Mouse (Mus musculus) forebrain, embryonic 12.5 days (tissue): ENCODE data around the gene 4930444G20Rik. TPM values are rescaled to one million over a fixed set of nuclear protein-coding genes. Genes with fewer than 3 reads are reported as not detected.
"Not testable (repeated sequence)": the region's sequence is repeated elsewhere in the genome, so short reads cannot be mapped to it uniquely, and the experiment has no call there.

ENCODE experiments used
- ATAC-seq: fragments of 200-750 bp; cut with Nextera tagmentation; 2 replicates; pipeline ENCODE4 v1.8.0; 2017; ENCODE audit warnings: moderate TSS enrichment; ENCODE audit not compliant: low FRiP score
- H3K27ac ChIP-seq: fragments of 300-500 bp; sonication (generic); 2 replicates; pipeline ENCODE4 v1.5.1; 2016; ENCODE audit warnings: mild to moderate bottlenecking
- H3K27me3 ChIP-seq: fragments of 300-500 bp; sonication (generic); 2 replicates; pipeline ENCODE4 v1.6.1; 2016; ENCODE audit warnings: mild to moderate bottlenecking
- H3K36me3 ChIP-seq: fragments of 300-500 bp; sonication (generic); replicated peaks from 2 replicates; pipeline ENCODE4 v1.6.1; 2016; ENCODE audit warnings: mild to moderate bottlenecking
- H3K4me1 ChIP-seq: fragments of 300-500 bp; sonication (generic); 2 replicates; pipeline ENCODE4 v1.6.1; 2016
- H3K4me2 ChIP-seq: fragments of 300-500 bp; sonication (generic); 2 replicates; pipeline ENCODE4 v1.6.1; 2016; ENCODE audit warnings: mild to moderate bottlenecking, moderate library complexity
- H3K4me3 ChIP-seq: fragments of 300-500 bp; sonication (generic); replicated peaks from 2 replicates; pipeline ENCODE4 v1.5.1; 2016; ENCODE audit warnings: mild to moderate bottlenecking
- H3K9ac ChIP-seq: fragments of 300-500 bp; sonication (generic); 2 replicates; pipeline ENCODE4 v1.6.1; 2016; ENCODE audit warnings: mild to moderate bottlenecking
- H3K9me3 ChIP-seq: fragments of 300-500 bp; sonication (generic); 2 replicates; pipeline ENCODE4 v1.6.1; 2016
- WGBS: fragments of 180-500 bp; shearing (Covaris S2); methylation state at CpG from one replicate; pipeline ENCODE4 v1.1.7; 2016; 5-methylcytosine and 5-hydroxymethylcytosine counted together
- polyA plus RNA-seq: library from polyadenylated mRNA; unstranded; fragments of >200 nt; fragmentation: Nextera tagmentation; extraction: Ambion mirVana; gene quantifications from 2 replicates; pipeline ENCODE4 v1.2.1, GENCODE M21; 2016

The 4930444G20Rik gene
- polyA plus RNA-seq = not detected in 2 replicates

DNA sequence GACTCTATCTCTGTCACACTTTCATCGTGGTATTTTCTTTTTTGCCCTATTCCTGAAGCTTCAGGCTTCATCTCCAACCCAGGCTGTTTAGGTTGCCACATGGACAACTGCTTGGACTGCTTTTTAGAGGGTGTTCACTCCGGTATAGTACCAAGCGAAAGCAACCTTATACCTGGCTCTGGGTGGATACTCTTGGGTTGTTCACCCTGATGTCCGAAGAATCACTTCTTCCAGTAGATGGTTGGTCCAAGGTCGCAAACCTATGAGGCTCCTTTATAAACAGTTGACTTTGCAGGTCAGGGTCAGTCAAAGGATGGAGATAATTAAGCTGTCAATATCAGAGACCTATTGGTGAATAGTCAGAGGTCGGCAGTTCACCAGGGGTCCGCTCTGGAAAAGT lies at the start of gene 4930444G20Rik:
TSS of gene 4930444G20Rik (minus strand) at position 101 of the 400 bp plus-strand sequence.
- H3K4me2 ChIP-seq, H3K4me3 ChIP-seq, H3K9ac ChIP-seq, H3K27me3 ChIP-seq, ATAC-seq, H3K4me1 ChIP-seq, H3K27ac ChIP-seq, H3K9me3 ChIP-seq, H3K36me3 ChIP-seq: not testable (repeated sequence)
- WGBS = 91% methylated on average over 7 of the region's 7 CpGs

DNA sequence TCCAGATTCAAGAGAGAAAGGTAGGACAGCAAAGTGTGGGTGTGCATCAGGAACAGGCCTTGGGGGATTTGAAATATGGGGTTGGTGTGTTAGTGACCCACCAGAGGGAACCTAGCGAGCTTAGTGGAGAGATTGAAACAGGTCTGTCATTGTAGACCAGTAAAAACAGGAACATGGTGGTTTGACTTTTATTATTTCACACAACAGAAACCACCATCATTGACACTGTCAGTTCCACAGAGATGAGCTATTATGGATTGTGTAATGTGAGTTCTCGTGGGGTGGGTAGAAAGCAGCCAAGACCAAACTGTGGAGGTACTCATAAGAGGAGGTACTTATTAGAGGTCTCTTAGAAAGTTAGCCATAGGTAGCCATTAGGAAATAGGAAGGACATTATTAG lies 6.7 kb upstream of the 4930444G20Rik start:
- no peak for ATAC-seq
- Histone ChIP-seq H3K27me3 (no peaks in the 10 kb centered on the region), H3K36me3 (no peaks in the 10 kb centered on the region), H3K4me1 (no peaks in the 10 kb centered on the region), H3K4me3 (no peak overlapping the region), H3K27ac (no peak overlapping the region), H3K4me2 (no peak overlapping the region), H3K9me3 (no peaks in the 10 kb centered on the region), H3K9ac (no peak overlapping the region)
- 79% methylated on average over 2 of the region's 2 CpGs for WGBS

DNA sequence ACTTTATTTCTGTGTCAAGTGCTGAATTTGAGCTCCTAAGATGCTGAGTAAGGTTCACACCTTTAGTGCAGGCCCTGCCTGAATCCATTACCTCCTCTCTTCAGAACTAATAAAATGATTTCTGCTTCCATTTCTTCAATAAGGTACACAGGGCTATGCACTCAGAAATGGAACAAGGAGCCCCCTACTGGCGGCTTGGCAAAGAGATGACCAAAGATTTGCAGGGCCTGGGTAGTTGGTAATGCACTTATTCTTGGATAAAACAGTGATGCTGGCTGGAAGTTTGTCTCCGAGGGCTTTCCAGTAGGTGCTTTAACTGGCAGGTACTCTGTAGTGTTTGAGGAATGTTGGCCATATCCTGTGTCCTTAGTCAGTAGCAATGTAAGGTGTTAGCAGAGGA lies 4.9 kb upstream of the 4930444G20Rik start:
- 68% methylated on average over 2 of the region's 2 CpGs for WGBS
- no peak for ATAC-seq
- Histone ChIP-seq H3K9me3 (no peaks in the 10 kb centered on the region), H3K4me3 (no peak overlapping the region), H3K27me3 (no peaks in the 10 kb centered on the region), H3K4me1 (no peaks in the 10 kb centered on the region), H3K27ac (no peak overlapping the region), H3K9ac (no peak overlapping the region), H3K36me3 (no peaks in the 10 kb centered on the region), H3K4me2 (no peak overlapping the region)

DNA sequence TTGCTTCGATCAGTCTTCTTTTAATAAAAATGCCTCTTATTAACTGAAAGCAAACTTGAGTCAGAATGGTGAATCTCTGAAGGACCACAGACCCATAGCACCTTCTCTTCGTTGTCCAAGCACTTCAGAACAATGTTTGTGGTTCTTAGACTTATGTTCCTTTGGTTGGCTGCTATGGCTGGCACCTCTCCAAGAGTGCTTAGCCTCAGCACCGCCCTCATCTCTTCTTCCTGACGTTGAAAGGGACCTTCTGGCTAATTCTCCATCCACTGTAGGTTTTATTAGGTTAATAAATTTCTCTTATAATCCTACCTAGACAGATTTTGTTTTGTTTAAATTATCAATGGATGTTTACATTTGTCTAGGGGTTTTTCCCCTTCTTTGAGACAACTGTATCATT lies 2.7 kb upstream of the 4930444G20Rik start:
- Histone ChIP-seq H3K9ac (no peak overlapping the region), H3K4me2 (no peak overlapping the region), H3K4me3 (no peak overlapping the region), H3K4me1 (no peaks in the 10 kb centered on the region), H3K27me3 (no peaks in the 10 kb centered on the region), H3K36me3 (no peaks in the 10 kb centered on the region), H3K27ac (no peak overlapping the region), H3K9me3 (no peaks in the 10 kb centered on the region)
- WGBS = 77% methylated on average over 4 of the region's 4 CpGs
- ATAC-seq = no peak

DNA sequence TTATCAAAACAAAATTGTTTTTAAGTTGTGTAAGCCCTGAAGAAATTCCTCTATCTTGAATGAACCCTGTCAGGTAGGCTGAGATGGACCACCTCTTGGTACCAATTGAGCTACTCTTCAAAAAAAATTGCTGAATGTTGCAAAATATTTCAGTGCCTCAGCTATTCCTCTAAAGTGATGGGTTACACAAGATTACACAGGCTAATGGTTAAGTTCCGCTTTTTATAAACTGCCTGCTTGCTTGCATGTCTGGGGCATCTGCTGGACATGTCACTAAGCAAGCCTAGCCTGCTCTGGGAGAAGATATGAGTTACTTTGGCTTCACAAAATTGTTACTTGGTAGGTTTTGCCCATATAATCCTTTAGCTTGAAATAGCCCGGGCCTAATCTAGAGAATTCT lies 2.3 kb upstream of the 4930444G20Rik start:
- no peaks in the 10 kb centered on the region for H3K4me1 ChIP-seq
- 92% methylated on average over 2 of the region's 2 CpGs for WGBS
- H3K36me3 ChIP-seq = no peaks in the 10 kb centered on the region
- H3K4me2 ChIP-seq = no peak overlapping the region
- ATAC-seq = no peak
- no peak overlapping the region for H3K27ac ChIP-seq
- H3K4me3 ChIP-seq = no peak overlapping the region
- no peak overlapping the region for H3K9ac ChIP-seq
- no peaks in the 10 kb centered on the region for H3K27me3 ChIP-seq
- no peaks in the 10 kb centered on the region for H3K9me3 ChIP-seq

DNA sequence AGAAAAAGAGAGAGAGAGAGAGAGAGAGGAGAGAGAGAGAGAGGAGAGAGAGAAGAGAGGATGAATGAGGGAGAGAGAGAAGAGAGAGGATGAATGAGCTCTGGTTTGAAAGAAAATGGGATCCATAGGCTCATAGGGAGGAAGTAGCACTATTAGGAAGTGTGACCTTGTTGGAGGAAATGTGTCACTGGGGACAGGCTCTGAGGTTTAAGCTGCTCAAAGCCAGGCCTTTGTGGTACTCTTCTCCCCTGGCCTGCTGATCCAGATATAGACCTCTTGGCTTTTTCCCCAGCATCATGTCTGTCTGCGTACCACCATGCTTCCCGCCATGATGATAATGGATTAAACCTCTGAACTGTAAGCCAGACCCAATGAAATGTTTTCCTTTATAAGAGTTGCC lies 8.5 kb downstream of the 4930444G20Rik start:
- H3K4me1 ChIP-seq = 0 out of 2 replicates have a peak, but pooled peaks cover 4% of the 10 kb centered on the region
- H3K9me3 ChIP-seq = no peaks in the 10 kb centered on the region
- H3K4me2 ChIP-seq = peak overlapping the region; percentile 83
- H3K27me3 ChIP-seq = no peaks in the 10 kb centered on the region
- H3K4me3 ChIP-seq = peak overlapping the region; percentile 54; the same call in 1 of the 2 replicates
- ATAC-seq = no peak
- H3K36me3 ChIP-seq = no peaks in the 10 kb centered on the region
- no peak overlapping the region for H3K27ac ChIP-seq
- 0 out of 2 replicates have a peak overlapping the region, but pooled peaks have one; percentile 50 for H3K9ac ChIP-seq
- 73% methylated on average over 2 of the region's 2 CpGs for WGBS

DNA sequence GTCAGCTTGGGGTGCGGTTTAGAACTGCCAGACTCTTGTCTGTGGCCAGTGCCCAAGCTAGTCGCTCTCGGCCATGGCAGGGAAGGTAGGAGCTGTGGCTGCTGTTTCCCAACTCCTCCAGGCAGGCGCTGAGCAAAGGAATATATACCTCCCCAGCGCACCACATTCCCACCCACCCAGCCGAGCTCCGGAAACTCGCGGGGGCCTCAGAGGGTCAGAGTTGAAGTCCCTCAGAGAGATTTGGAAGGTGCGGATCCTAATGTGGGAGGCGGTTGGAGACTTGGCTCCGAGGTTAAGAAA lies 8.9 kb downstream of the 4930444G20Rik start:
- WGBS = 18% methylated on average over 12 of the region's 12 CpGs
- no peak for ATAC-seq
- Histone ChIP-seq H3K9ac (peak overlapping the region; percentile 50), H3K27me3 (no peaks in the 10 kb centered on the region), H3K4me2 (peak overlapping the region; percentile 83), H3K27ac (no peak overlapping the region), H3K4me1 (0 out of 2 replicates have a peak, but pooled peaks cover 4% of the 10 kb centered on the region), H3K9me3 (no peaks in the 10 kb centered on the region), H3K36me3 (no peaks in the 10 kb centered on the region), H3K4me3 (peak overlapping the region; percentile 54)

DNA sequence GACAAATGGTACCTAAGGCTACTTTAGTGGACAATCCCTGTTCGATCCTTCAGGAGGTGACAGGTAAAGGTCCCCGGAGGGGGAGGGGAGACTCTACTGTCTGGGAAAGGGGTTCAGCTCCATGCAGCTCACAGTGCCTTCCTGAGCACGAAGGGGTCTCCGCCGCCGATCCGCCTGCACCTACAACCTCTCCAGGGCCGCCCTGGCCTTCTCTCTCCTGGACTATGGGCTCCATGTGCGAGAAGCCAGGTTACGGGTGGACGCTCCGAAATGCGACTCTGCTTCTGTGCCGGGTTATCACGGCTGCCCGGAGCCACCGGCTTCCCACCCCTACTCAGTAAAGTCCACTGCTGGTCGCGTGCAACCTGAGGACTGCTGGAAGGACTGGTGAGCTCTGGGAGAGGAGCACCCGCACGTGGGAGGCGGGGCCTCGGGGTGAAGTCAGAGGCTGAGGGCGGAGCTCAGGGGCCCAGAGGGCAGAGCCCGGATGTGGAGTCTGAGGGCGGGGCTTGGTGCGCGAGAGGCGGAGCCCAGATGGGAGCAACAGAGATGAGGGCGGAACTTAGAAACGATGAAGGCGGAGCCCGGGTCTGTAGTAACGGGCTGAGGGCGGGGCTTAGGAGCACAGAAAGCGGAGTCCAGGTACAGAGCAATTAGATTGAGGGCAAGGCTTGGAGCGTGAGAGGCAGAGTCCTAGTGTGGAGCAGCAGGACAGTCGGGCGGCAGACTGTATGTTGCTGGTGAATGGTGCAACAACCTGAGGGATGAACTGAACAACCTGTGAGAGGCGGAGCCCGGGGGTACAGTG lies 9.5 kb downstream of the 4930444G20Rik start:
- Histone ChIP-seq H3K9me3 (no peaks in the 10 kb centered on the region), H3K4me3 (peak overlapping the region; percentile 54), H3K4me2 (peak overlapping the region; percentile 83), H3K9ac (peak overlapping the region; percentile 50), H3K27ac (no peak overlapping the region), H3K27me3 (no peaks in the 10 kb centered on the region), H3K36me3 (no peaks in the 10 kb centered on the region), H3K4me1 (0 out of 2 replicates have a peak, but pooled peaks cover 4% of the 10 kb centered on the region)
- WGBS = 8% methylated on average over 41 of the region's 41 CpGs
- peak; percentile 99 for ATAC-seq

DNA sequence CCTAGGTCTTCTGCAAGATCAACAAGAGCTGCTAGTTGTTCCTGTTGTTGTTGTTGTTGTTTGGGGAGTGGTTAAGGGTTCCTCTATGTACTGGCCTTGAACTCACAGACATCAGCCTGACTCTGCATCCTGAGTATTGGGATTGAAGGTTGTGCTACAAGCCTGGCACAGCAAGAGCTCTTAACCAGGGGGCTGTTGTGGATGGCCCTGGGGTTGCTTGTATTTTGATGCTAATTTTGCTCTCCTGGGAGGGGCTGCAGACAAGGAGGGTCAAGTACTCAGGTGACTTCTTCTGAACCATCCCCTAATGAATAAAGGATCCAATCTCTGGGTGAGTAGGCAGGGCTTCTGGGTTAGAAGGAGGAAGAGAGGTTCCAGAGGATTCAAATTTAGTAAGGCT lies 12.6 kb downstream of the 4930444G20Rik start:
- 0 out of 2 replicates have a peak, but pooled peaks cover 4% of the 10 kb centered on the region for H3K4me1 ChIP-seq
- no peak for ATAC-seq
- H3K9me3 ChIP-seq = no peaks in the 10 kb centered on the region
- H3K36me3 ChIP-seq = no peaks in the 10 kb centered on the region
- no peaks in the 10 kb centered on the region for H3K27me3 ChIP-seq
- no peak overlapping the region for H3K9ac ChIP-seq
- H3K4me3 ChIP-seq = no peak overlapping the region
- no peak overlapping the region for H3K4me2 ChIP-seq
- no peak overlapping the region for H3K27ac ChIP-seq

DNA sequence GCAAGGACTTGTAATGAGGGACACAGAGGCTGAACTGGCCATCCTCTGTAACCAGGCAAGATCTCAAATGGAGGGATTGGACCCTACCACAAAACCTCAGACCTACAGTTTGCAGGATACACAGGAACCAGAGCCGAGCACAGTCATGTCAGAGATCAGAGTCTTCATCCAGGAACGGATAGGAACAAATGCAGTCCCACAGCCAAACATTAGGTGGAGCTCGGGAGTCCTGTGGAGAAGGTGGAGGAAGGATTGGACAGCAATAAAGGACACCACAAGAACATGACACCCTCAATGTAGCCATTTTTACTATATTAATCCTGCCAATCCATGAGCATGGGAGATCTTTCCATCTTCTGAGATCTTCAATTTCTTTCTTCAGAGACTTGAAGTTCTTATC lies 31.6 kb downstream of the 4930444G20Rik start:
- WGBS = 13% methylated on average over 3 of the region's 3 CpGs
- ATAC-seq, H3K4me3 ChIP-seq, H3K27me3 ChIP-seq, H3K9ac ChIP-seq, H3K9me3 ChIP-seq, H3K4me1 ChIP-seq, H3K4me2 ChIP-seq, H3K36me3 ChIP-seq, H3K27ac ChIP-seq: not testable (repeated sequence)

DNA sequence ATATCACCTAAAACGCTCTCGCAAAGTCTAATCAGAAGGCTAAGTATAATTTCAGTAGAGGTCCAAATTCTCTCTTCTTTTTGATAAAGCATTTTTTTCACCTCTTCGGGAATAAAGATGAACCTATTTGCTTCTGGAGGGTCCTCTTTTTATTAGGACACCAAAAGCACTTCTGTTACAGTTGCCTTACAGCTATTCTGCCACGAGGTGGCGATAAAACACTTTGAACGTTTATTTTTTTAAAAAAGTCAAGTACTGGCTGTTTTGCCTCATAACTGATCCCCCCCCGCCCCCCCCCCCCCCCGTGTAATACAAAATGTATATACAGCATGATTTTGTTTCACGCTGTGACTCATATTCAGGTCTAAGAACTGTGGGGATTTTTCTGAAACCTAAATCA lies 33.6 kb downstream of the 4930444G20Rik start:
- H3K27ac ChIP-seq = no peak overlapping the region
- no peaks in the 10 kb centered on the region for H3K4me1 ChIP-seq
- 10% methylated on average over 9 of the region's 9 CpGs for WGBS
- ATAC-seq = no peak
- H3K4me3 ChIP-seq = no peak overlapping the region
- H3K4me2 ChIP-seq = no peak overlapping the region
- no peaks in the 10 kb centered on the region for H3K36me3 ChIP-seq
- no peak overlapping the region for H3K9ac ChIP-seq
- H3K9me3 ChIP-seq = no peaks in the 10 kb centered on the region
- no peaks in the 10 kb centered on the region for H3K27me3 ChIP-seq

DNA sequence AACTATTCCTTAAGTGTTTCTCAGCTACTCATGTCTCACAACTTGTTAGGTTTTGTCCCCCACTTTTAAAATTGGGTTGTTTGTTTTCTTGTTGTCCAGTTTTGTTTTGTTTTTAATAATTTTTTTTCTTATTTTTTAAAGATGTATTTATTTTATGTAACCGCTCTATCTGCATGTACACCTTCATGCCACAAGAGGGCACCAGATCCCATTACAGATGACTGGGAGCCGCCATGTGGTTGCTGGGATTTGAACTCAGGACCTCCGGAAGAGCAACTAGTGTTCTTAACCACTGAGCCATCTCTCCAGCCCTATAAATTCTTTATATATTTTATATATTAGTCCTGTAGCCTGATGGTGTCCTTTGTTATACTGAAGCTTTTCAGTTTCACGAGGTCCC lies 49.3 kb downstream of the 4930444G20Rik start:
- no peaks in the 10 kb centered on the region; the same call in 1 of the 2 replicates for H3K4me1 ChIP-seq
- H3K4me3 ChIP-seq = no peak overlapping the region
- H3K4me2 ChIP-seq = no peak overlapping the region
- H3K36me3 ChIP-seq = no peaks in the 10 kb centered on the region
- H3K9me3 ChIP-seq = no peaks in the 10 kb centered on the region
- no peak overlapping the region for H3K27ac ChIP-seq
- 93% methylated on average over 4 of the region's 4 CpGs for WGBS
- no peak for ATAC-seq
- H3K27me3 ChIP-seq = no peaks in the 10 kb centered on the region
- H3K9ac ChIP-seq = no peak overlapping the region

DNA sequence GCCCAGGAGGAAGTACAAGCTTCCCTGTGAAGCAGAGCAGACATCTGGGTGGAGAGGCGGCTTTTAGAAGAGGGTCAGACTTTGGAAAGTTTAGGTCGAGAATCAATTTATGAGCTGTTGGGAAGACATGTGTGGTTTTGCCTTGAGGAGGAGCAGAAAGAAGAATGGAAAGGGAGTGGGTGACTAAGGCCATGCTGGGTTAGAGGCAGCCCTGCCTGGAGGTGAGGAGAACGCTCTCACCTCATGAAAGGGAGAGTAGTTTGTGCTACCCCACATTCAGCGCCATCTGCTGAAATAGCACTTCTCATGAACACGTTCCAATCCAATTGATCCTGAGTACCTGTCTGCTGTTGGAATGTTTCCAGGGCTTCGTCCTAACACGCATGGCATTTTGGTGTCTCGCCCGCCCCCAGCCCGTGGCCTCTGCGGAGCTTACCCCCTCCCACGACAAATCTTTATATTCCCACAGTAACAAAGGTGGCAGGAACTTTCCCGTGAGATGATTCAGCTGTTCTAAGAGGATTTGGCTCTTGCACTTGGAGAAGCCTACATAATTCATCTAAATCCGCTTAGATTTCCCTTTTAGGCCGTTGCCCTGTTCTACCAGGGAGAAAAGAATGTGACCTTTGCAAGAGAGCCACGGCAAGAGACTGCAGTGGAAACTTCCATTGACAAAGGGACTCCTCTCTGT lies 50.3 kb downstream of the 4930444G20Rik start:
- Histone ChIP-seq H3K4me2 (no peak overlapping the region), H3K4me3 (no peak overlapping the region), H3K36me3 (no peaks in the 10 kb centered on the region), H3K27ac (no peak overlapping the region), H3K27me3 (no peaks in the 10 kb centered on the region), H3K9ac (no peak overlapping the region), H3K9me3 (no peaks in the 10 kb centered on the region), H3K4me1 (no peaks in the 10 kb centered on the region; the same call in 1 of the 2 replicates)
- 55% methylated on average over 16 of the region's 16 CpGs for WGBS
- no peak for ATAC-seq
